Mouse (Mus musculus): Measurements from ENCODE around the gene Dnttip2. TPM values are rescaled to one million over a fixed set of nuclear protein-coding genes. Genes with fewer than 3 reads are reported as not detected.
"Not testable (repeated sequence)": the region's sequence is repeated elsewhere in the genome, so short reads cannot be mapped to it uniquely, and the experiment has no call there.

The Dnttip2 gene
- polyA plus RNA-seq, 1 experiment from 2014 or later = 93.6 TPM

- TF ChIP-seq CTCF (IDR thresholded peaks at IDR 0.05) = no peak
- POLR2A ChIA-PET = interaction anchor here (0.6 to 1.0 kb wide), 2 partner anchors 9 to 257 kb away, joined by 3 read pairs; no protein-coding TSS in a partner anchor
- CTCF ChIA-PET = interaction anchor here (1.1 kb wide), 2 partner anchors 119 to 174 kb away, joined by 3 to 5 read pairs; no protein-coding TSS in a partner anchor
- DNase-seq (ENCODE audit: low read depth, low spot score) = no peak
- ATAC-seq = no peak
- in situ Hi-C loops (cut with MboI; ENCODE audit: low pct_unique_long_range_greater_than_20kb) = no loop called here
- no peaks in the 10 kb centered on the region for H3K27me3 ChIP-seq
Observed at GRCm38 (mm10) chr3:122288613-122289195, 14.5 kb downstream of the Dnttip2 start.

DNA sequence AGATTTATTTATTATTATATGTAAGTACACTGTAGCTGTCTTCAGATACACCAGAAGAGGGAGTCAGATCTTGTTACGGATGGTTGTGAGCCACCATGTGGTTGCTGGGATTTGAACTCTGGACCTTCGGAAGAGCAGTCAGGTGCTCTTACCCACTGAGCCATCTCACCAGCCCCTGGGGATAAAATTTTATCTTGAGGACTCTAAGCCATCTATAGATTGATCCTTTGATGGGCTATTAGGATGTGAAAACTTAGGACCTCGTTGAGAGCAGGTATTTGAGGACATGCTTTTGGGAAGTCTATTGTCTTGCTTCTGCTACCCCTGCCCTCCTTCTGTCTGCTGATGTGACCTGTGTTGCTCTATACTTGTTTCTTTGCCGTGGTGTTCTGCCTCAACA lies 15.2 kb downstream of the Dnttip2 start:
- DNase-seq (ENCODE audit: low read depth, low spot score); H3K27me3 ChIP-seq; ATAC-seq; in situ Hi-C loops (cut with MboI; ENCODE audit: low pct_unique_long_range_greater_than_20kb): not testable (repeated sequence)
- ChIA-PET CTCF (interaction anchor here (0.8 to 2.0 kb wide), 5 partner anchors 9 to 173 kb away, joined by 3 to 8 read pairs (median 3); no protein-coding TSS in a partner anchor), POLR2A (interaction anchor here (0.7 to 1.0 kb wide), 2 partner anchors 10 to 304 kb away, joined by 3 read pairs; no protein-coding TSS in a partner anchor)

DNA sequence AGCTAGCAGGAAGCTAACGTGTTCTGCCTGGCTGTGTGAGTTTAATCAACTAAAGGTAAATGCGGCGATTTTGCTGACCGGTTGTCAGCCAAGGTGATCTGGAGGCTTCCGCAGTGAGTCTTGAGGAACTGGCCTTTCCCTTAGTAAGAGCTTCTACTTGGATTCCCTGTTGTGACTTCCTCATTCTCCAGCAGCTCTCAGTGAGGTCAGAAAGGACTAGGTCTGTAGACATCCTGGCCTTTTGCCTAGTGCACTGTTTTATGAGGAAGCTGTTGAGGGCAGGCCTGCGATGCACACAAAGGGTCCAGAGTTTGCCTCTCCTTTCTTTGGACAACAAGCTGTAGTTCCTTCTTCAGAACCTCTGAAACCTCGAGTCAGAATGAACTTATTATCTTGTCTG lies 16.5 kb downstream of the Dnttip2 start:
- ATAC-seq = no peak
- POLR2A ChIA-PET = no interaction called here
- no peak for TF ChIP-seq CTCF (IDR thresholded peaks at IDR 0.05)
- no peaks in the 10 kb centered on the region for H3K27me3 ChIP-seq
- CTCF ChIA-PET = interaction anchor here (1.0 to 4.2 kb wide), 8 partner anchors 8 to 121 kb away, joined by 3 to 22 read pairs (median 4); no protein-coding TSS in a partner anchor
- no peak for DNase-seq (ENCODE audit: low read depth, low spot score)
- in situ Hi-C loops (cut with MboI; ENCODE audit: low pct_unique_long_range_greater_than_20kb) = no loop called here

DNA sequence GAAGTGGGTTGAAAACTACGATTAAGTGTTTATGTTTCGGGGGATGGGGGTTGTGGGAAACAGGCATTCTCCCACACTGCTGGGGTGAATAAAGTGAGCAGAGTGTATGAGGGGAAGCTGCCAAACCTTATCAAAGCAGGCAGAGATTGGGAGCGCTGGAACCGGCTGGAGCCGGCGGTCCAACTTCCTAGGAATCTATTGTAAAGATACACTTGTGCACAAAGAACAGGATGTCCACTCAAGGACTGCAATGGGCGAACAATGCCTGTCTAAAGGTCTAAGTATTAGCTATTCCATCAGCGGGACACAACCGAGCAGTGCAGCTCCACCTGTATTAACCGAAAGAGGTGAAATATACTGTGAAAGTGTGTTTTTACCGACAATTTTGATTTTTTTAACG lies 17.6 kb downstream of the Dnttip2 start:
- H3K27me3 ChIP-seq = no peaks in the 10 kb centered on the region
- in situ Hi-C loops (cut with MboI; ENCODE audit: low pct_unique_long_range_greater_than_20kb) = no loop called here
- ChIA-PET CTCF (interaction anchor here (0.8 to 4.2 kb wide), 13 partner anchors 9 to 175 kb away, joined by 3 to 22 read pairs (median 4); no protein-coding TSS in a partner anchor), POLR2A (interaction anchor here (0.6 to 1.9 kb wide), 3 partner anchors 18 to 689 kb away, joined by 3 to 4 read pairs (median 4); partner anchors contain the start of gene Dnttip2)
- DNase-seq (ENCODE audit: low read depth, low spot score) = no peak
- ATAC-seq = no peak
- no peak for TF ChIP-seq CTCF (IDR thresholded peaks at IDR 0.05)

GRCm38 (mm10) chr3:122292300-122293222 lies 18.4 kb downstream of the Dnttip2 start:
- in situ Hi-C loops (cut with MboI; ENCODE audit: low pct_unique_long_range_greater_than_20kb) = no loop called here
- no peaks in the 10 kb centered on the region for H3K27me3 ChIP-seq
- peak; percentile 77 for DNase-seq (ENCODE audit: low read depth, low spot score)
- CTCF ChIA-PET = interaction anchor here (0.6 to 4.2 kb wide), 14 partner anchors 12 to 325 kb away, joined by 3 to 22 read pairs (median 4); no protein-coding TSS in a partner anchor
- POLR2A ChIA-PET = interaction anchor here (0.6 to 1.9 kb wide), 7 partner anchors 15 to 689 kb away, joined by 3 to 6 read pairs (median 4); partner anchors contain the start of gene Dnttip2
- TF ChIP-seq CTCF (IDR thresholded peaks at IDR 0.05) = no peak
- ATAC-seq = peak; percentile 71

GRCm38 (mm10) chr3:122293223-122293953 lies 19.2 kb downstream of the Dnttip2 start:
- H3K27me3 ChIP-seq = no peaks in the 10 kb centered on the region
- in situ Hi-C loops (cut with MboI; ENCODE audit: low pct_unique_long_range_greater_than_20kb) = no loop called here
- TF ChIP-seq CTCF (IDR thresholded peaks at IDR 0.05) = no peak
- no peak for DNase-seq (ENCODE audit: low read depth, low spot score)
- ChIA-PET POLR2A (interaction anchor here (1.2 to 1.9 kb wide), 4 partner anchors 16 to 125 kb away, joined by 4 to 6 read pairs (median 4); no protein-coding TSS in a partner anchor), CTCF (interaction anchor here (0.9 to 4.2 kb wide), 8 partner anchors 13 to 185 kb away, joined by 3 to 22 read pairs (median 4); no protein-coding TSS in a partner anchor)
- ATAC-seq = peak; percentile 93

- DNase-seq (ENCODE audit: low read depth, low spot score) = peak; percentile 69
- TF ChIP-seq CTCF (IDR thresholded peaks at IDR 0.05) = no peak
- ChIA-PET POLR2A (interaction anchor here (0.6 to 1.9 kb wide), 3 partner anchors 36 to 126 kb away, joined by 3 to 6 read pairs (median 4); no protein-coding TSS in a partner anchor), CTCF (interaction anchor here (0.7 to 4.2 kb wide), 8 partner anchors 10 to 337 kb away, joined by 3 to 22 read pairs (median 4); no protein-coding TSS in a partner anchor)
- in situ Hi-C loops (cut with MboI; ENCODE audit: low pct_unique_long_range_greater_than_20kb) = no loop called here
- ATAC-seq = peak; percentile 78
- no peaks in the 10 kb centered on the region for H3K27me3 ChIP-seq
Observed at GRCm38 (mm10) chr3:122293954-122294850, 20.0 kb downstream of the Dnttip2 start, which contains the start of gene Bcar3. Gene Bcar3, plus strand, starts transcription at chr3:122294136.

GRCm38 (mm10) chr3:122295511-122295910 lies 21.3 kb downstream of the Dnttip2 start:
- no peaks in the 10 kb centered on the region for H3K27me3 ChIP-seq
- in situ Hi-C loops (cut with MboI; ENCODE audit: low pct_unique_long_range_greater_than_20kb) = no loop called here
- ATAC-seq = no peak
- TF ChIP-seq CTCF (IDR thresholded peaks at IDR 0.05) = no peak
- ChIA-PET POLR2A (interaction anchor here (0.8 kb wide), 1 partner anchor 43 kb away, joined by 3 read pairs; no protein-coding TSS in a partner anchor), CTCF (interaction anchor here (0.7 to 2.7 kb wide), 16 partner anchors 9 to 351 kb away, joined by 3 to 10 read pairs (median 4); no protein-coding TSS in a partner anchor)
- DNase-seq (ENCODE audit: low read depth, low spot score) = no peak

All from Patski (cell line).